Mouse (Mus musculus): ENCODE results near the gene Bptf.

- TF ChIP-seq CTCF (IDR thresholded peaks at IDR 0.05; ENCODE audit: borderline replicate concordance, insufficient read depth, low read depth, low read length) (no peak), POLR2A (IDR thresholded peaks at IDR 0.05; ENCODE audit: borderline replicate concordance, insufficient read depth, low read length) (no peak)
Measured at GRCm38 (mm10) chr11:107142382-107142781, 10.5 kb upstream of the Bptf start.

Measured in cerebellum, adult 2 months (tissue).